Mouse (Mus musculus): ENCODE measurements at regions not wholly inside any gene's neighbourhood (a gene's known extent, or its start where the extent isn't known, plus 50 kb on each side); places are given as distances from the start of the nearest gene placed in this dataset.
A peak's percentile ranks its signal among the peaks of the same experiment; 100 is the strongest.

DNA sequence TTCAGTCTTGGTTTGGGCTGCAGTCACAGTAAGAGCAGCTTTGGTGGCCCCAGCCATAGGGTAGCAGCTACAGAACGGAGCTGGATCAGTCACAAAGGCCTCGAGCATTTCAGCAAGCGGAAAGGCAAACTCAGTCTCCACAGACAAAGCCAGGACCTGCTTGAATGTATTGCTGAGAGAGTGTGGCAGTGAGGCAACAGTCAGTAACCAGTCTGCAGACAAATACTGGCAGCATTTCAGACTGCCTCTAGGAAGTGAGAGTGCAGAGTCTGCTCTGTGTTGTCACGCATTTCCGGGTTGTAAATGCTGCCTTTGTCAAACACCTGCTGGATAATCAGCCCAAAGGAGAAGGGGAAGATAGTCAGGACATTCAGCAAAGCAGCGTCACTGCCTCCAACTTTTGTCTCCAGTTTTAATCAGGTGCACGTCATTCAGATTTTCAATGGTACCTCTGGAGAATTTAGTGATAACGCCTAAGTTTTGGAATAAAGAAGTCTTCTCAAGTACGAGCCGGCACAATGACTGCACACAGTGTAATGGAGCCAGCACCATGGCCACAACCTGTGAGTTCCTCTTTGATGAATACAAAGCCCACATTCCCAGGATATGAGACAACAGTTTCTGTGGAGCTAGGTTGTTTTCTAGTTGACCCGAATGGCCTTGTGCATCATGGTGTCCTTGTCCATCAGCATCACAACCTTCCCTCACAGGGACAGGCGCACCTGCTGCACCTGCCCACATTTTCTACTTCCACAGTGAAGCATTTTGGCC is 224.3 kb upstream of the Tmem161b start:
- DNase-seq (ENCODE audit: low read depth) = no peak

DNA sequence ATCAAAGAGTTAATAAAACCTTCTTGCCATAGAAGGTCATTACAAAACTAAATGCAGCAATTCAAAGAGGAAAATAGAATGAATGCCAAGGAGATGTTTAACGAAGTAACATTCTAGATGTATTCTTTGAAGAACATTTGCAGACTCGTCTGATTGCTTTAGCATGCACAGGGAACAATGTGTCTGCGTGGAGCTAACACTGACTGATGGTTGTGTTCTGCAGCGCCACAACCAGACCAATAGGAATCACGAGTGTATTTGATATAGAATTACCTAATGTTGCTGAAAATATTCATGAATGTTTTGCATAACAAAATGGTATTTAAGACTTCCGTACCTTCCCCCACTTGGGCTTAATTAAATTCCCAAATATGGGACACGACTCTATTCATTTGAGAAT is 200.3 kb upstream of the Tmem161b start:
- no peak for DNase-seq (ENCODE audit: low read depth)

DNA sequence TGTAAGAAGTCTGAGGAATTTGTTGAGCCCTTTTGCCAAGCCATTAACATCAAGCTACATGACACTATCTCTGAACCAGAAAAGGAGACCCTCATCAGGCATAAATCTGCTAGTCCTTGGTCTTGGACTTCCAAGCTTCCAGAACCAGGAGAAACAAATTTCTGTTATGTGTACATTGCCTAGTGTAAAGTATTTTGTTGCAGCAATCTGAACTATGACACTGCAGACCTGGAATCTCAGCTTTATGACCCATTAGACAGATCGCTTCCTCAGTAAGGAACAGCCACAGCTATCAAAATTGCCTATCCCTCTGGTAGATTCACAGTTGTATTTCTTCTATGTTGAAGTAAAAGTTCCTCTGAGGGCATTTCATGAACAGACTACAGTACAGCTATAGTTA is 199.1 kb upstream of the Tmem161b start:
- no peak for DNase-seq (ENCODE audit: low read depth)

DNA sequence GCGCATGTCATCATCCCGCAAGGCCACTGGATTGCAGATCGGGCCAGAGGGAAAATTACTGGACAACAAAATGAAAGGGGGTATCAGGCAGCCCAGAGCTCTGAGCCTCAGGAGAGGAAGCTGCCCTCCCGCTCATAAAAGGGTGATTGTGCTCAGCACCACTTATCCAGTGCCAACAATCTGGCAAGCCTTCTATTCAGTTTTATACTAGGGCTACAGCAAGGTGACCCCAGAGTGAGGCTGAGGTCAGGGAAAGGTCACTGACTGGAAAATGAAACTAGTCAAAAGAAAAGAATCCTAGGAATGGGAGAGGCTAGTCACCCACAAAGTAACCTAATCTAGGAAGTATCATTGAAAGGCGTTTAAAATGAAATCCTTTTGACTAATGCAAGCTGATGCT is 198.5 kb upstream of the Tmem161b start:
- peak; percentile 5 for DNase-seq (ENCODE audit: low read depth)

DNA sequence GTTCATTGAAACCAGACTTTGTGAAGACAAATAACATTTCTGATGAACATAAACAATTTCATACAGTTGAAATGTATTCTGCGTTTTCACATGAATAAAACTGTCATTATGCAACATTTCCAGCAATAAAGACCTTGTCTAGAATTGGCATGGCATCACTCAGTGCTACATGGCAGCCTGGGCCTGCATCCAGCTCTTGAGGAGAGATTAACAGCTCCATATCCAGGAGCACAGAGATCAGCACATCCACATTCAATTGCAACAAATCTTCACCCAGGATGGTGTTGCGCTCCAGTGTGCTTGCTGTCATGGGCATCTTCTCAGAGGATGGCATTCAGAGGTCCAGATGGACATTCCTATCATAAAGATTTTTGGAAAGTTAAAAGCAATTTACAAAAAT is 196.7 kb upstream of the Tmem161b start:
- no peak for DNase-seq (ENCODE audit: low read depth)

DNA sequence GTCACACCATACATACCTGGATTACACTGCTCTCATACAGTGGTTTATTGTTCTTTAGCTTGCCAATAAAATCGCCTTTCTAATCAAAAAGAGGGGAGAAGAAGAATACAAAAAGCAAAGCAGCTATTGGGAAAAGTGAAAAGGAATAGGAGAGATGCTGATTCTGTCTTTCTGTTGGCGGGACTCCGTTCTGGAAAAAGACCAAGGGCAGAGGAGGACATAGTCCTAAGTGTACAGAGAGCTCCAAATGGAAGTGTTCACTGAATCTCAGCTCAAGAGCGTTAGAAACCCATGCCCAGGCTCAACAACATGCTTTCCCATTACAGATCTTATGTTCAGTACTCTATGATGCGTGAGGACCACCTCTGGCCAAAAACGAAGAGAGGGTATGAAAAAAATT is 174.4 kb upstream of the Tmem161b start:
- no peak for DNase-seq (ENCODE audit: low read depth)

DNA sequence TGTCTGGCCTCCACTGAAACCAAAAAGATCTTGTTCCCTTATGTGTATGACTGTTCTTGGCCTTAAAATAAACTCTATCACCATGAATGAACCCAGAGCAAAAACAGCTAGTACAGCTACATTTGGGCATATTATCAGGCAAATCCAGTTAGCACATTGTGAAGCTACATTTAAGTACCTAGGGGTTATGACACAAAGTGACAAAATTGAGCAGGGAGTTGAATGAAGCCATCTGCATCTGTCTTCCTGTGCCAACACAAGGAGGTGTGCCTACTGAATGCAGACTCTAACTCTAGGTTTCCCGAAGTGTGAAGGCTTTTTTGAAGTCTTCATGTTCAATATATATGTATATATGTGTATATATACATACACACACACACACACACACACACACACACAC is 169.9 kb upstream of the Tmem161b start:
- no peak for DNase-seq (ENCODE audit: low read depth)

DNA sequence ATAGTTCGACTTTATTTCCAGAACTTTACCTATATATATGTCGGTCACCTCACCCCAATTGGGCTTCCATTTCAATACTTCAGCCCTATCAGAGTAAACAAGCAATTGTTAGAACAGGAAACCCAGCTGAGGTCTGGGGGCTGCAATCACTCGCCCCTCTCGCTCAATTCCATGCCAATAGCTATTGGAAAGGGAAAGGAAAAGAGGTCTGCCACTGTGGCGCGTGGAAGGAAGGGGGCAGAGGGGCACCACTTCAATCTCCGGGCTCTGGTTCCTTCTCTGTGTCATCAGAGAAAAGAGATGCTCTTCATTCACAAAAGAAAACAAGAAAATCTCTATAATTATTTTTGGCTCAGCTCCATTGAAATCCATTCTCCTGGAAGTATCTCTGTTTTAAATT is 167.1 kb upstream of the Tmem161b start:
- no peak for DNase-seq (ENCODE audit: low read depth)

DNA sequence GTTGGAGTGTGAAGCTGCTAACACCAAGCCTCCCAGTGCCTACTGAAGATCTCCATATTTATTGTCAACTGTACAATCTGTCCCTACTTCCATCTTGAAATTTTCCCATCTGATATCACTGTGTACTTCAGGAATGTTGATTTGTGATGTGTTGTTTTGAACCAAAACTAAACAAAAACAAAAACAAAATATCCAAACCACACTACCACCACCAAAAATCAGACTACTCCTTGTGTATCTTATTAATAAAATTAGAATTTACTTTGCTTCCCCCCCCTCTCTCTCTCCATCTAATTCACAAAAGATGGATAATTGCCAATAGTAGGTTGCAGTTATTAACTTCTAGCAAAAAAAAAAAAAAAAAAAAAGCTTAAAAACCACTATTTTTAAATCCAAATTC is 166.5 kb upstream of the Tmem161b start:
- no peak for DNase-seq (ENCODE audit: low read depth)

DNA sequence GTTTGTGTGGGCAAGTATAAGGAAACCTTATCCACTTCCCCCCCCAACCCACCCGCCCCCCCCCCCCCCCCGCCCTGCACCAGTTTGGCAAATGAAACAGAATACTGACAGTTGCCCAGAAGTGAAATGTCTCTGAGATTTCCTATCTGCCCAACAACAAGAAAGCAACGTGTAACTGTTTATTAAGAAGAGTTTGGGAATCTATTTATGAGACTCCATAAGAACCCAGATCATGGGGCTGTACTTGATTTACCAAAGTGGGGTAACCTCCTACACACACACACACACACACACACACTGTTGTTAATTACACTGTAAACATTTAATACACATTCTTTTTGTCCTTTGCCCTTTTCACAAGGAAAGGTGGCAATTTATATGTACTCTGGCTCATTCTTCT is 165.6 kb upstream of the Tmem161b start:
- no peak for DNase-seq (ENCODE audit: low read depth)

DNA sequence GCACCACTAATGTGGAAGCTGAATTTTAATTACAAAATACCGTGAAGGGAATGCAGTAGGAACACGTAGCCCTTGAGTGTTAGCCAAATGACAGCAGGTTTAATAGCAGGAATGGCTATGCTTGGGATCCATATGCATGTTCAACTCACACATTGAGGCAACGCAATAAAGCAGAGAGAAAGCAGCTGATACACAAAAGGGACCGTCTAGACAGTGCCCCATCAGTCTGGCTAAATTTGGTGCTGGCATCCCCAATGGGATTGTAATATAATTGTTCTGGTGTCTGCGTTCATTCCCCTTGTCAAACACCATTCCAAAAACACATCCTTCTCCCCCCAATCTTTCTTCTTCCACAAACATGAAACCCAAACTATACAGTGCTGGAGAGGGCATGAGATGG is 165.1 kb upstream of the Tmem161b start:
- DNase-seq (ENCODE audit: low read depth) = no peak

DNA sequence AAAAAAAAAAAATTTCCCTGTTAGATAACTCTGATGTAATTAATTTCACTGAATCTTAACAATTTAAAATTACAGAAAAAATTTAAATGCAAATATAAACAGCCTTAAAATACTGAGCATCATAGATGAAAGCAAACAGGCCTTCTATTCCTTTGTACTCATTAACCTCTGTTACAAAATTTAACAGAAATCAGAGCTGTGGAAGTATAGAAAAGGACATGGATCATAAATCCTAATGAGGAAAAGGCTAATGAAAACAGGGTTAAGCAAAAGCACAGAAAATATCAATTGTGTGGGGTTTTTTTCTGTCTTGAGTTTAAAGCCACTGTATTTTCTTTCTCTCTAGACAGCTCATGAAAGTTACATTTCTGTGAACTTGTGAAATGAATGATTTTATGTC is 164.6 kb upstream of the Tmem161b start:
- DNase-seq (ENCODE audit: low read depth) = no peak

DNA sequence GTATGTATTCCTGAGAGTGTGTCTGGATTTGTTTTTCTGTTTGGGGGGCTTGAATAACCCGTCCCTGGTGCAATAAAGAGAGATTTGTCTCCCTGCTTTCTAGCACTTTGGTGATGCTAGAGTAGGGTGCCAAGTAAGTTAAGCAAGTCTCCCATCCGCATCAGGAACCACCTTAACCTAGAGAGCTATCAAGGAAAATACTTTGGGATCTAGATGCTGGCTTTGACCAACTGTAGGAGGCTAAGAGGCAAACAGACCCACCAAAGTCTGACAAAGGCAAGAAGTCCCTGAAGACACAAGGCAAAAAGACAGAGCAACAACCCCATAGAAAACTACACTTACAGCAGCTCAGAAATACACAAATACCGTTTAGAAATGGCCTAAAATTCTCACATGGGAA is 163.8 kb upstream of the Tmem161b start:
- no peak for DNase-seq (ENCODE audit: low read depth)

DNA sequence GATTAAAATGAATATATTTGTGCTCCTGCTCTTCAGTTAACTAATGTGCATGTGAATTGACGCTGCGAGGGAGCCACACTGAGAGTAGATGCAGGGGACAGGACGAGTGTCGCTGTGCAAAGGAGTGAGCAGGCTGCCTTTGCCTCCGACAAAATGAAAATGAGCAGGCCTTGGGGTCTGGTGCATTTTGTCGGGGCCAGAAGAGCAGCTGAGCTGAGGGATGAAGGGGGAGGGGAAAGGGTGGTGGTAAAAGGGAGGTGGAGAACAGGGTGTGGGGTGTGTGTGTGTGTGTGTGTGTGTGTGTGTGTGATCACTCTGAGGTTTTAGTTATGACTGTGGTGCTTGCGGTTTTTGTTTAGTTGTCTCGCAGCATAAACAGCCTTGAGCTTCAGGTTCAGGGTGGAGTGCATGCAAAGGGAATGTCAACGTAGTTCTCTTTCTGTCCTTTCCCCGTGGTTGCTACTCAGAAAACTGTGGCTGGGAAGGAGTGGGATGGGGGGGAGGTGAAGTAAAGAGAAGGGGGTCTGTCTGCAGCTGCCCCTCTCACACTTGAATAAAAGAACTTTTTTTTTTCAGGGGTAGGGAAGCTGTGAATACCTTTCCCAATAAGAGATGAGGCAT is 163.0 kb upstream of the Tmem161b start:
- DNase-seq (ENCODE audit: low read depth) = no peak

DNA sequence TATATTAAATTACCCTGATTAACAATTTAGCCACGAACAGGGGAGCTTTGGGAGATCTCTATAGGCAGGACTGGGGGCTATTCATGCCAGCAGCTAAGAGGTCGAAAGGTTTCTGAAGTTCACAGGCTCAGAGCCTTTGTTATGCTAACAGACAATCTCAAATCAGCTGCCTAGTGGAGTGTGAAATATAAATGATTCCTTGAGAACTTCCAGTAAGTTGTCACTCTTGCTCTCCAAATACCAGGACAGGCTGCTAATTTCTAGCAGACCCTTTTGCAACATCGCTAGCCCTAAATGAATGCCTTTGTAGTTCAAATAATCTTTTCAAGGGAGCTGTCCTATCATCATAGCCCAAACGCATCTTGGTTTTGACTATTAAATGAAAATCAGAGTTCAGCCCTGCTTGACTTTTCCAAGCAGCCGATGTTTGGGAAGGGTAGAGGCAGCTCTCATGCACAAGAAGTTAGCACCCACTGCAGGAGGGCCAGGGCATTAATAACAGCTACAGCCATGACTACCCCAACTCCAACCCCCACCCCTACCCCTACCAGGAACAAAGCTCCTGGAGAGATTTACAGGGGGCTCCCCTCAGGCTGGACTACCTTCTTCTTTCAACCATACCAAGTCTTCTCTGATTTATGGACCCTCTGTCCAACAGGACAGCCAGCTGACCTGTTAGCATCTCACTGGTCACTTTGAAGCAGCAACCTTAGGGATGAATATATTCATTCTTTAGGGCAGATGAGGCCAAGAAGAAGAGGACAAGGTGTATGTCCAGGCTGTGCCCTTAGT is 162.2 kb upstream of the Tmem161b start:
- no peak for DNase-seq (ENCODE audit: low read depth)

DNA sequence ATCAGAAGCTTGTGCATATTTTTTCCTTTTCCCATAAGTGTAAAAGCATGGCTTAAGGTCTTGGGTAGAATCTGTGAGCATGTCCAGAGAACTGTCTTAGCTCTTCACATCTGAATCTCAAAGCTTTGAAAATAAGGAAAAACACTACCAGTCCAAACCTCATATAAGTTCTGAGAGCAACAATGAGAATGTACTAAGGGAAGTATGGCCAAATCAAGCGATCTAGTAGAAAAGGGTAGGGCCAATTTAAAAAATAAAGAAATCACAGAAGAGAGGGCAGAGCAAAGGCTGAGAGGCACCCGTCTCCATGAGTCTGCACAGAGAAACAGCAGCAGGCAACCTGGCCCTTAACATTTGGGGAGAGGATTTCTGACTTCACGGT is 161.7 kb upstream of the Tmem161b start:
- DNase-seq (ENCODE audit: low read depth) = no peak

DNA sequence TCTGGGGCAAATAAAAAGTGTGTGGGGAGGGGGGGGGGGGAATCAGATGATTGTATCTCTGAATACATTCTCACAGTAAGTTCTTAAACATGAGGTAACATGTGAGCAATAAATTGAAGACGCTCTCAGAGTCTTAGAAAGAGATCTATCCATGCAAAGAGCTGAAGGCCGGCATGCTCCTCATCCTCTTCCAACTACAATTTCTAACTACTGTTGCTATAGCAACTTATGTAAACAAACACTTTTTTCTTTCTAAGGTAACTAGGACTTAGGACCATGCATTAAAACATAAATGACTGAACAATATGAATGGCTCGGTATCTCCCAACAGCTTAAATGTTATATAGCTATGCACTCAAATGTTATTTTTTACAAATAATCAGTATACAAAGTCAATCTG is 161.2 kb upstream of the Tmem161b start:
- DNase-seq (ENCODE audit: low read depth) = no peak

DNA sequence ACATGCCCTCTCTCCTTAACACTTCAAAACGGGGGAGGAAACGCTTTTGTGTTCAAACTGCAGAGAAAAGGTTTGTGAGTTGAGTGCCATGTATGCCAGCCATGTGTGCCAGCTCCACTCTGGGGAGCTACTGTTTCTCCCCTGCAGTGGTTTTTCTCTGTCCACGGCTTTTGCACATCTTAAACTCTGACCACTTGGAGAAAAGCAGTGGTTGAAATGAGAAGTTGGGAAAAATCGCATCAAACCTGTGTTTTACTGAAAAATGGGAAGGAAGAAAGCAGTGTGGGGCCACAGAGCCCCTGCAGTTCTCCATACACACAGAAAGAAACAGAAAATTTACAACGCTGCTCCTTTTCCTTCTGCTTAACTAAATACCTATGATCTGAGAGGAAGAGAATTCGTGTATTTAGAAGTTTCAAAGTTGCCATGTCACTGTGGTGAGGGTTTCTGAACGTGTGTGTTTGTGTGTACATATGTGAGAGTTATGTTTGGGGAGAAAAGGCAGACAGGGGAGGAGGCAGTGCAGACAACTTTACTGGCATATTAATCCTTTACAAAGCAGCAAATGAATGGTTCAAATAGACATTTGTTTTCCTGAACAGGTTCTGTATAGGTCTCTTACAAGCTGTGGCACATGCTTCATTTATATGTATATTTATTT is 160.1 kb upstream of the Tmem161b start:
- DNase-seq (ENCODE audit: low read depth) = no peak

DNA sequence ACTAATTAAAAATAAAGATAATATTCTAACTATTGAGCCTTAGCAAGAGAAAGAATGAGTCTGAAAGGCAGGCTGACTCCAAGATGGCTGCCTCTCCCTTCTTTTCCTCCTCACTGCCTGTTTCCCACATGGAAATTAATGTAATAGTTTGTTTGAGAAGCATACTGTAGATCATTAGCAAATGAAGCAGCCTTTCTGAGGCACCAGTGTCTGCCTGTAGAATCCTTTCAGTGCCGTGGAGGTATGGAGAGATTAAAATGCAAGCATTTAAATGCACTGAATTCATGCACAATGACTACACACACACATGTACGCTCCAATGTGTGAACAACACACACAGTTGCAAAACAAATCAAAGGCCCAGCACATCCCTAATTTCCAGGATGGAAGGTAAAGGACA is 159.5 kb upstream of the Tmem161b start:
- no peak for DNase-seq (ENCODE audit: low read depth)

DNA sequence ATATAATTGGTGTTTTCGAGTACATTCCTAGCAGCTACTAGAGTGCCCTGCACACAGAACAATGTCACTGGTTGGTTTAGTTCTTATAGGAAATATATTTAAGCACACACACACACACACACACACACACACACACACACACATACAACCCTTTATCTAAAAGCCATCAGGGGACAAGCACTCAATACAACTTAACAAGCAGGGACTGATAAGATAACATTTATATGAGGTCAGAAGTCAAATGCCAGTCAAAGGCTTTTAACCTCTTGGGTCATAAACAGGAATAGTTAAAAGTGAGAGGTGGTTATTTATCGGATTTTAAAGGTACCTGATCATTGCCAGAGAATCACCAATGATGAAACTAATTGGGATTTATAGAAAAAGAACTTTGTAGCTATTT is 158.7 kb upstream of the Tmem161b start:
- DNase-seq (ENCODE audit: low read depth) = no peak

DNA sequence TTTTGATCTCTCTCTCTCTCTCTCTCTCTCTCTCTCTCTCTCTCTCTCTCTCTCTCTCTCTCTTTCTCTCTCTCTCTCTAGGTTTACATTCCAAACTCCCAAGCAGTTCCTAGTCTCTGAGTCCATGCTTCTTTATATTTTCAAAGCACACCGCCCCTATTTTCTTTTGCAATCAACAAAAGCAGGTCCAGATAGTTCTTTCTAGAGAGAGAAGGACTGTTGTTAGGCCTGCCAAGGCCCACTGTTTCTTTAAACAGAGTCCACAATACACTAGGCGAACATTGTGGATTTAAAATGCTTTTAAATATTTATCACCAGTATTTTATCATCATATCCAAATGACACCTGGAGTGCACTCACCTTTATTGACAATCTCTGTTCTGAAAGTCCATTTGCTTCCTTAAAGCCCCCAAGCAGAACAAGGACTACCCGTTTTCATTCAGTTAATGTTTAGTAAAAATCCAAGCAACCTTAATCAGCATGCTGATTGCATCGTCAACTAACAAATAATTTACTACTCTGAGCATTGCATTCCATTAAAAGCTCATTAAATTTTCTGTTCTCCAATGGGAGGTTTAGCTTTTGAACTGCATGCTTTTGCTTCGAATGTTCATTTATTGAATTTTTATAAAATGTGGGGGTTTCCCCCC is 157.7 kb upstream of the Tmem161b start:
- DNase-seq (ENCODE audit: low read depth) = no peak

DNA sequence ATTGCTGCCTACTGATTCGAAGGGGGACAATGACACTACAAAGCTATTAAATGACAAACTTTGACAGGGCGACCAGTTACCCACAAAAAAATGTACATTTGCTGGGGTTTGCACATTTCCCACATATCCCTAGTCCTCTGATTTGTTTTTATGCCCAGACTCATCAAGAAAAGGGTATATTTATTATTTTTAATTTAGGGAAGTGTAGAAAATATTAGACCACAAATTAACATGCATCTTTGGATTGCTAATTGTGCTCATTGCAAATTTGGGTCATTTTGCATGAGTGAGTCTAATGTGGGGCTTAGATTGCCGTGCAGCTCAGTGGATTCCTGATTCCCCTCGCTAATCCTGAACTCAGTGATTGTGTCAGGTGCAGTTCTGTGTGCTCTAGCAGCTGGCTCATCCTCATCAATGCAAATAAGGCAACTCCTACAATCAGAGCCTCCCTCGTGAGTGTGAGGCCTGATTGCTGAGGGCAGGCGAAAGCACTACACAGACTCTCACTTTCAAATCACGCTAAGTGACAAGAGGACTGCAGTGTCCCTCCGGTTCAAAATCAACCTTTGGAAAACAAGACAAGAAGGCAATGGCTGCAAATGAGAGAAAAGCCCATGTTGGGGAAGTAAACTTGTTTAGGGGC is 156.7 kb upstream of the Tmem161b start:
- no peak for DNase-seq (ENCODE audit: low read depth)

Data from NIH3T3 (cell line).